Mouse (Mus musculus) left cerebral cortex, postnatal 25 days (tissue): Measurements from ENCODE around the gene Chac1. TPM values are rescaled to one million over a fixed set of nuclear protein-coding genes. Genes with fewer than 3 reads are reported as not detected.
A peak's percentile ranks its signal among the peaks of the same experiment; 100 is the strongest.

Experiments used
- DNase-seq, 2 experiments: peaks; one replicate each; pipeline ENCODE4 v3.0.0; 2022; ENCODE audit warnings: low spot score in 2 of 2, mixed read lengths in 1 of 2
- intact Hi-C: fragments of 180-260 bp; cut with DNase I; formaldehyde crosslinking; loops from one replicate; pipeline ENCODE4 v1.15.1; 2025
- total RNA-seq, 2 experiments: library from RNA; stranded (reverse); gene quantifications; 2 replicates each; pipeline ENCODE4 v1.2.3; 2021

The Chac1 gene
- total RNA-seq: 1 to 10 TPM; 9.6 to 9.8 TPM

- peak; percentile 96 to 98 for DNase-seq
- intact Hi-C loops: no loop called here
These were observed at the start of gene Chac1 for GRCm38 (mm10) chr2:119350555-119351486. Gene Chac1 (plus strand): TSS chr2:119351229.

- no peak for DNase-seq
- intact Hi-C loops: loop anchor here (5.0 kb wide), 1 partner anchor 219 kb away; no protein-coding TSS in a partner anchor
These were observed 48.2 kb upstream of the Chac1 start for GRCm38 (mm10) chr2:119302876-119303275.

DNA sequence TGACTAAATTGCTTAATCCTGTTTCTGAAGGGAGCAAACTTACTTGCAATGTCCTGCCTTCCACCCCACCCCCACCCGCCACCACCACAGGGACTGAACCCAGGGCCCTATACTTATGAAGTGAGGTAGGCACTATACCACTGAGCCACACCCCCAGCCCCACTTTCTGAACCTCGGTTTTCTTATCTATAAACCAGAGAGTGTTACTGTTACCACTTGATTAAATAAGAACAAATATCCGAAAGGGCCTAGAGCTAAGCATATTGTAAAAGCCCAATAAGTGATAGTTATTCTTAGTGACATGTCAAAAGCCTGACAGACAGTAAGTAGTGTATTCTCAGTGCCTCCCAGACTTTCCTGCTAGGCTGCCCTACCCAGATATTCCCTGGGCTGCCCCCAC lies 46.6 kb upstream of the Chac1 start:
- intact Hi-C loops: loop anchor here (5.0 kb wide), 1 partner anchor 218 kb away; no protein-coding TSS in a partner anchor
- no peak for DNase-seq

DNA sequence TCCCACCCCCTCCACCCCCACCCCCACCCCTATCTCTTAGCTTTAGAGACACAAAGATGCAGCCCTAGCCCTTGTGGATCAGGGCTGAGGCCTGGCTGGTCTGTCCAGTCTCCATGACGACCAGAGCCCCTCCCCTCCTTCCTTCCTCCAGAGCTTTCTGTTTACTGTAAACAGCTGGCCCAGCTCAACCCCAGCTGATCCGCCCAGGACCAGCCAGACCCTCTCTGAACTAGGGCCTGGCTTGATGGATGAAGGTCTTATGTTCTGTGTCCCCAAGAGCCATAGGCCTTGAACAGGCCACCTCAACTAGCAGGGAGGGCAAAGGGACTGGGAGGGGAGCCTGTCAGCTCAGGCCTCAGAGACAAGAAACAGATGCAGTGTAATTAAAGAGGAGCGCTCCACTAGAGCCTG lies 46.2 kb upstream of the Chac1 start:
- no peak for DNase-seq
- intact Hi-C loops: loop anchor here (5.0 kb wide), 1 partner anchor 217 kb away; no protein-coding TSS in a partner anchor

DNA sequence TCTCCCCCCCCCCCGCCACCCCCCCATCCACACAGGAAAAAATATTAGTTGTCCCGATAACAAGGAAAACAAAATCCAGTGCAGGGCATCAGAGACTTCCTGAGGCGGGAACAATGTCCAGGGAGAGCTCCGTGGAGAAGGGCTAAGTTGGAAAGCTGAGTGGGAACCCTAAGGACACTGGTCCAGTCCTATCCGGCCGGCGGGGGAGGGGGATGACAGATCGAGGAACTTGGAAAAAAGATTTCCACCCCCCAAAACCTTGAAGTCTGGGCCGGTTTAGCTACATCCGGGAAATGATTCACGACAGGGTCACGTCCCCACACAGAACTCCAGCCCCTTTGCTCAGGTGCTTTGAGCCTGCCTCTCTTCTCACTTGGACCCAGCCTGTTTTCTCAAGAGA lies 39.5 kb upstream of the Chac1 start:
- DNase-seq: no peak
- intact Hi-C loops: no loop called here

DNA sequence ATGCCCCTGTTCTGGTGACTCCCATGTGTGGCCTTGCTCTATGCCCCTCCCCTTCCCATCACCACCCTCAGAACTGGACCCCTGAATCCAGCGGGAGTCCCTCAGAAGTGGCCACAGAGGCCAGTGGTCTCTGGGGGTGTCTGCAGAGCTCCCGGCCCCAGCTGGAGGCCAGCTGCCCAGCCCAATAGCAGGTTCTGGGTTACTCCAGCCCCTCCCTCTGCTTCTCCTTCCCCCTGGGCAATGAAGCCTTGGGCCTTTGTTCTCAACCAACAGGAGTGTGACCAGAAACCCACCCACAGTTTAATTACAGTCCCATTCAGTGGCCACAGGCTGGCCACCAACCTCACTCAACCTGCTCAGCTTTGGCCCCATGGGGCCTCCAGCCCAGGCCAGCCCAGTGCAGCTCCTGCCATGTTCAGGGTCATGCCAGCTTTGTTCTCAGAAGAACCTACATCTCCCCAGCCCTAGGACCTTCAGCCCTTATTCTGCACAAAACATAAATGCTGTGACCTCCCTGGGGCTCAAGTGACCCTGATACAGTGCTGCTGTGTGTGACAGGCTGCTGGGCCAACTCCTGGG lies 38.6 kb upstream of the Chac1 start:
- no peak for DNase-seq
- intact Hi-C loops: no loop called here

DNA sequence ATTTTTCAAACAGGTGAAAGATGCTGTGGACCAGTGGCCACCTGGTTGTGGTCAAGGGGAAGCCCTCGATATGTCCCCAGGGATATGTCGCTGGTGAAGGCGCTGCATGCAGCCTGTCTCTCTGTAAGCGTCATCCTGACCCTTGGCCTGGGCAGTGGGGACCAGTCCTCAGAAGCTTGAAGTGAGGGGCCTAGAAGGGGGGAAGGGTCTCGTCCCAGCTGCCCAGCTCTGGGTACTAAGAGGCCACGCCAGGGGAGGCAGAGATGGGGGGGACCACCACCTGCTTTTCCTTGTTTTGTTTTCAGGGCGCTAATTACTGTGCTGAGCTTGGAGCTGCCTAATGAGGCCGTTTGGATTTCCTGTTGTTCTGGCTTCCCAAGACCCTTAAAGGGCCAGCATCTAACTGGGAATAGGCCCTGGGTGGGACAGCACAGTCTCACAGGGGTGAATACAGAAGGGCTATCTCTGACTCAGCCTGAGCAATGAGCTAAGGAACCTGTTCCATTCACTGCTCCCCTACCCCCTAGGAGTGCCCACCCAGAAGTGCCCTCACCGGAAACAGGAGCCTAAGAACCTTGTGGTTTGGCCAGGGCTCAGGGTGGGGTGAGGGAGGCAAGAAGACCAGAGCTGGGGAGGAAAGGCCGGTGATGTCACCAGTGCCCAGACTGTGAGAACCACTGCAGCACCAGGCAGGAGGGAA lies 37.1 kb upstream of the Chac1 start:
- intact Hi-C loops: no loop called here
- DNase-seq: no peak

DNA sequence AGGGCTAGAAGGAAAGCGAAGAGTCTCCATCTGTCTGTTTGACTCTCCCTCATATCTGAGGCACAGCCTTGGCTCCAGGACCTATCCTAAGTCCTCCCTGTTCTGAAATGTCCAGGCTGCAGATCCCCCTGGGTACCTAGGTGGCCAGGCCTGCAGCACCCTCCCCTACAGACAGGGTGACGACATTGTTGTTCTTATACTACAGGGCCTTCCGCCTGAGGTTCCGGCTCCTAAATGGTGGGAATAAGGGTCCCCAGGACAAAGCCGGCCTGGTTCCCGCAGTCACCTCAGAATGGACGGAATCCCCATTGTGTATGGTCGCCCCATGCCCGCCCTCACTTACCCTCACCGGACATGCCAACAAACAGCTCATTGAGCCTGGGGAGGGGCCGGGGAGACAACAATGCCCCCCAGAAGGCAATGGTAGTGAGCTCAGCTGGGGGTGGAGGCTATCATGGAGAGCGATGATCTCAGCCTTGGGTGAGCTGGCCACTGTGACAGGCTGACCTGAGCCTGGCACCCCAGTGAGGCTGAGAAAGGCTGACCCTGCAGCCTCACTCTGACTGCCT lies 36.2 kb upstream of the Chac1 start:
- intact Hi-C loops: no loop called here
- no peak for DNase-seq

GRCm38 (mm10) chr2:119318043-119318710 lies 32.9 kb upstream of the Chac1 start:
- DNase-seq: no peak
- intact Hi-C loops: no loop called here

GRCm38 (mm10) chr2:119320571-119320970 lies 30.5 kb upstream of the Chac1 start:
- no peak for DNase-seq
- intact Hi-C loops: no loop called here

GRCm38 (mm10) chr2:119321771-119322586 lies 29.1 kb upstream of the Chac1 start:
- intact Hi-C loops: no loop called here
- DNase-seq: no peak

DNA sequence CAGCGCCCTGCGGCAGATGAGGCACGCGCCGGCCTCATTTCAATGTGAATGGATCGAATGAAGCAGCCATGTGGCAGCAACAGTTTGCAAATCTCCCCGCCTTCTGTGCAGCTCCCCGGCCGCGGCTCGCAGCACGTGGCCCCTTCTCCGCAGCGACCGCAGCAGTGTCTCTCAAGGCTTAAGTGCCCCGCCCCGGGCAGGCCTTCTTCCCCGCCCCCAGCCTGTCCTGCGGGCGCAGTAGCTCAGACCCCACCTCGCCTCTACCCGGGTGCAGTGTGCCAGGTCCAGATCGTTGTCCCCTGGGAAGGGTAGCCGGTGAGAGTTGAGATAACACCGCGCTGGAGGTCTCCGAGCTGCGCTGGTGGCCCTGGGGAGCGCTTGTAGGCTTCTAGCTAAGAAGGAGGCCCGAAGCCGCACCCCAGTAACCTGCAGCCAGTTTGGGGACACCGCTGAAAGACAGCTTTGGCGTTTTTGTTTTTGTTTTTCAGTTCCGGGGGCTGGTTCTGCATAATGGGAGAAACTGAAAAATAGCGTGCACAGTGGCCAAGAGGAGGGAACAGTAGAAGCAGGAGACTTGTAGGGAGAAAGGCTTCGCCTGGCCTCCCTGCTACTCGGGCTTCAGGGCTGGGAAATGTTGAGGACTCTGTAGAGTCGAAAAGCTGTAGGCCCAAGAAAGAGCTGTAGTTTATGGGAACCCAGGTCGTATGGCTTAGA lies 28.3 kb upstream of the Chac1 start:
- DNase-seq: peak; percentile 61 to 72
- intact Hi-C loops: no loop called here

DNA sequence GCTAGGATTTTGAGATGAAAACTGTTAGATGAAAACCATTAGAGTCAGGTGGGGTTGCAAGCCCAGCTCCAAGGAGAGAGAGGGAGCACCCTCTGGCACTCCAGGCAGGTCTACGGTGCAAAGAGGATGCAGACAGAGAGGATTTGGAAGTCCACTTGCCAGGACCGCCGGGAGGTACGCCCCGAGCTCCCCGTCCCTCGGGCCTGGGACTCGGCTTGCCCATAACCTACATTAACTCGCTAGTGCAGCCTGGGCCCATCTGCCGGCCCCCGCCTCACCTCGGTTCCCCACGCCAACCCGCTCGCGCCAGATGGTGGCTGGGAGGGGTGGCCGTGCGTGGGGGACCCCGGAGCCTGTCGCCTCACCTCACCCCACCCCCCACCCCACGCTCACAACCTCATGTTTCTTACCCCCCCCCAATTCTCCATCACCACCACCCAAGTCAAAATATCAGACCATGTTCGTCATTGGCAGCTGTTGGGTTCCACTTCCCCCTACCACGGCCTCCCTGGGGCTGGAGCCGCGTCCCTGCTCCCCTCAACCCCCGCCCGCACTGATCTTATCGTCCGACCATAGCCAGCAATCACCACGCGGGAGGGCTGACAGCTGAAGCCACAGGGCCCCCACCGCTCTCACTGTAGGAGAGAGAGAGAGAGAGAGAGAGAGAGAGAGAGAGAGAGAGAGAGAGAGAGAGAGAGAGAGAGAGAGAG lies 27.0 kb upstream of the Chac1 start:
- intact Hi-C loops: no loop called here
- no peak for DNase-seq

DNA sequence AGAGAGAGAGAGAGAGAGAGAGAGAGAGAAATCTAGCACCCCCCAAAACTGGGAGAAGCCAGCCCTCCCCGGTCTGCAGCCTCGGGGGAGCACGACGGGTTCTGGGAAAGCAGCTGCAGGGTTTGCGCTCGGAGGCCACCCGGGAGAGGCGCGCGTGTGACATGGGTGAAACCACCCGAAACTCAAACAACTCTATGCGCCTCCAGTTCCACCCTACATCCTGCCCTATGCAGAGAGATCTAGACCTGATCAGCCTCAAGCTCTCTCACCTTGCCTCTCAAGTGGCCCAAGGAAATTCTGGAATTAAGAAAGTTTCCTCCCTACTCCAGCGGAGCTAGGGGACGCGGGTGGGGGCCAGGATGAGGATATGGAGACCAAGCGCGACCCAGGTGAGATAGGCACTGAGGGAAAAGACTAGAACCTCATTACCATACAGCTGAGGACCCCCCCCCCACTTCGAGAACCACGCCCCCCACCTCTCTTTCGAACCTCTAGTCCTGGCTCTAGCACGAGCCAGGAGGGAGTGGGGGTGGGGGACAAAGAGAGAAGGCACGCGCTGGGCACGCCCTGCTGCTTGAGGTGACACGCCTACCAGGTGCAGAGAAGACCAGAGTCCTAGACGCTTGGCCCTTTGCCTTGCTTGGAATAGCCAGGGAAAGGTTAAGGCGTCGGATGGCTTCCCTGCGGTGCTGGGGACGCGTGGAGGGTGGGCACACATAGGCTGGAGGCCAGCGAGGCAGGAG lies 26.3 kb upstream of the Chac1 start:
- DNase-seq: no peak
- intact Hi-C loops: no loop called here

GRCm38 (mm10) chr2:119325568-119326143 lies 25.4 kb upstream of the Chac1 start, which contains the start of gene Dll4:
Gene Dll4 (plus strand): TSS chr2:119325784.
- DNase-seq: no peak
- intact Hi-C loops: no loop called here
